Comparison of ENCODE assay signal across 8 mouse cellular contexts in the genomic region with DNA sequence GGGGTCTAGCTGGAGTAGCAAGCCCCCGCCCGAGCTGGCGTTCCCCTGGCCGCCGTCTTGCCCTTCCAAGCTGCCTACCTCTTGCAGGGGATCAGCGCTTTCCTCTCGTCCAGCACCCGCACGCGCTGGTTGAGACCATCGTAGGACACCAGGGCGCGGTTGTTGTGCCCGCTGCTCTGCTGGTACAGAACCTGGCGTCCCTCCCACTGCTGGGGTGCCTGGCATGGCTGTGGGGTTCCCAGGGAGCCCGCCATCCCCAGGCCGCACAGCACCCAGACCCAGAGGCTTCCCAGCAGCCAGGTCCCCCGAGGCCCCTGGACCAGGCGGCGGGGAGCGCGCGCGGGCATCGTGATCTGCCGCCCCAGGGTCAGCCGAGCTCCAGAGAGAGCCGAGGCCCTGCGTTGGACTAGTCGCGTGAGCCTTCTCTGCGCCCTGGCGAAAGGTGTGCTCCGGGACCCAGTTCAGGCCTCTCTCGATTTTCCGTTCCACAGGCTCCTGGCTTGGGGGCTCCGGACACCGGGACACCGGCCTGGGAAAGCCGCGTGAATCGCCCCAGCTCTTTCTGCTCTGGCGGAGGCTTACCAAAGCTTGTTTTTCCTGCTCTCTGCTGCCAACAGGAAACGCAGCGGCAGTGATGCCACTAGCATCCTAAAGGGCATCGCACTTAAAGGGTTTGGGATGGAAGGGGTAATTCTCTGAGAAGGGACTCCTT. TPM values are rescaled to one million over a fixed set of nuclear protein-coding genes. Genes with fewer than 3 reads are reported as not detected.
A peak's percentile ranks its signal among the peaks of the same experiment; 100 is the strongest.
DNase-seq lines count a peak whose midpoint lies in the region; ATAC-seq and TF ChIP-seq lines count a peak whose summit lies in the region.

Gene Epdr1, minus strand, starts transcription at position 712 of the 712 bp plus-strand sequence.

- H3K9ac ChIP-seq in heart, embryonic 13.5 days, result peak within 1 kb of the TSS; percentile 92
- H3K9ac ChIP-seq in kidney, postnatal 0 days (ENCODE audit: low read depth, low read length), result peak within 1 kb of the TSS; percentile 61
- H3K9ac ChIP-seq in liver, embryonic 13.5 days, result peak within 1 kb of the TSS; percentile 89
- peak within 1 kb of the TSS; percentile 92 for H3K9ac ChIP-seq in neural tube, embryonic 11.5 days (ENCODE audit: low read length)

- no peak for TF ChIP-seq POLR2A in testis, adult 2 months (IDR thresholded peaks at IDR 0.05; ENCODE audit: control insufficient read depth, low read depth, low read length)

- no peaks in the 10 kb centered on the region for H3K36me3 ChIP-seq in heart, embryonic 13.5 days
- no peaks in the 10 kb centered on the region for H3K36me3 ChIP-seq in kidney, postnatal 0 days (ENCODE audit: insufficient read depth, low read length)
- no peaks in the 10 kb centered on the region for H3K36me3 ChIP-seq in liver, embryonic 13.5 days
- no peaks in the 10 kb centered on the region for H3K36me3 ChIP-seq in neural tube, embryonic 11.5 days (ENCODE audit: control insufficient read depth, insufficient read depth, low read length)
- H3K36me3 ChIP-seq in testis, adult 2 months (ENCODE audit: control insufficient read depth, insufficient read depth, low read length), result no peaks in the 10 kb centered on the region

- peak within 1 kb of the TSS; percentile 69 for H3K4me3 ChIP-seq in brown adipose tissue, adult 24 weeks (ENCODE audit: insufficient read depth, low read depth, low read length)
- H3K4me3 ChIP-seq in heart, embryonic 13.5 days, result peak within 1 kb of the TSS; percentile 87
- peak within 1 kb of the TSS; percentile 50 for H3K4me3 ChIP-seq in kidney, postnatal 0 days (replicated peaks; ENCODE audit: low read depth, low read length)
- peak within 1 kb of the TSS; percentile 80 for H3K4me3 ChIP-seq in liver, embryonic 13.5 days (replicated peaks)
- H3K4me3 ChIP-seq in neural tube, embryonic 11.5 days (ENCODE audit: low read depth, low read length), result peak within 1 kb of the TSS; percentile 75
- peak within 1 kb of the TSS; percentile 44 for H3K4me3 ChIP-seq in testis, adult 2 months (ENCODE audit: control insufficient read depth, low read depth, low read length)

- peak; percentile 58; the same call in 1 of the 2 replicates for ATAC-seq in heart, embryonic 13.5 days (ENCODE audit: extremely low read depth, insufficient number of reproducible peaks, low FRiP score, low TSS enrichment)
- ATAC-seq in kidney, postnatal 0 days (replicated peaks; ENCODE audit: low FRiP score, low read depth), result peak; percentile 84
- peak; percentile 74 for ATAC-seq in liver, embryonic 13.5 days (ENCODE audit: low read depth)
- ATAC-seq in neural tube, embryonic 11.5 days (ENCODE audit: insufficient read depth, low FRiP score, low TSS enrichment), result peak; percentile 78

- no peak within 1 kb of the TSS for H3K27ac ChIP-seq in brown adipose tissue, adult 24 weeks (replicated peaks; ENCODE audit: low read depth, low read length)
- H3K27ac ChIP-seq in heart, embryonic 13.5 days (replicated peaks), result peak within 1 kb of the TSS; percentile 82
- H3K27ac ChIP-seq in kidney, postnatal 0 days, result peak within 1 kb of the TSS; percentile 27; the same call in 1 of the 2 replicates
- H3K27ac ChIP-seq in liver, embryonic 13.5 days, result peak within 1 kb of the TSS; percentile 78
- H3K27ac ChIP-seq in neural tube, embryonic 11.5 days (ENCODE audit: low read depth, low read length), result peak within 1 kb of the TSS; percentile 49; the same call in 1 of the 2 replicates
- H3K27ac ChIP-seq in testis, adult 2 months (ENCODE audit: control insufficient read depth, insufficient read depth, low read depth, low read length), result no peak within 1 kb of the TSS

- H3K4me1 ChIP-seq in brown adipose tissue, adult 24 weeks (ENCODE audit: control insufficient read depth, insufficient read depth, insufficient read length, low read length), result peaks cover 2% of the 10 kb centered on the region; the same call in 1 of the 2 replicates
- peaks cover 17% of the 10 kb centered on the region for H3K4me1 ChIP-seq in heart, embryonic 13.5 days
- peaks cover 4% of the 10 kb centered on the region for H3K4me1 ChIP-seq in kidney, postnatal 0 days (replicated peaks; ENCODE audit: insufficient read depth, low read length)
- H3K4me1 ChIP-seq in liver, embryonic 13.5 days (replicated peaks), result peaks cover 38% of the 10 kb centered on the region
- peaks cover 4% of the 10 kb centered on the region; the same call in 1 of the 2 replicates for H3K4me1 ChIP-seq in neural tube, embryonic 11.5 days (ENCODE audit: control insufficient read depth, insufficient read depth, low read length)
- peaks cover 10% of the 10 kb centered on the region for H3K4me1 ChIP-seq in testis, adult 2 months (ENCODE audit: control insufficient read depth, insufficient read depth, low read length)

- H3K9me3 ChIP-seq in heart, embryonic 13.5 days, result no peaks in the 10 kb centered on the region
- no peaks in the 10 kb centered on the region for H3K9me3 ChIP-seq in kidney, postnatal 0 days (replicated peaks; ENCODE audit: low read length)
- no peaks in the 10 kb centered on the region for H3K9me3 ChIP-seq in liver, embryonic 13.5 days (replicated peaks)
- no peaks in the 10 kb centered on the region for H3K9me3 ChIP-seq in neural tube, embryonic 11.5 days (ENCODE audit: control insufficient read depth, low read length)

- peak within 1 kb of the TSS; percentile 92 for H3K4me2 ChIP-seq in heart, embryonic 13.5 days
- peak within 1 kb of the TSS; percentile 90 for H3K4me2 ChIP-seq in kidney, postnatal 0 days (ENCODE audit: low read length)
- H3K4me2 ChIP-seq in liver, embryonic 13.5 days, result peak within 1 kb of the TSS; percentile 93
- peak within 1 kb of the TSS; percentile 90 for H3K4me2 ChIP-seq in neural tube, embryonic 11.5 days (ENCODE audit: low read depth)

- DNase-seq in CD4-positive helper T cell, adult 2 months (ENCODE audit: low read depth, low spot score), result peak; percentile 20
- peak; percentile 49 for DNase-seq in fibroblast of lung, adult 2 months (ENCODE audit: low read depth)
- peak; percentile 91 for DNase-seq in kidney, postnatal 0 days (ENCODE audit: low spot score)
- peak; percentile 51 for DNase-seq in liver, embryonic 13.5 days
- DNase-seq in neural tube, embryonic 11.5 days (ENCODE audit: low spot score), result peak; percentile 81

- peak; percentile 74 for TF ChIP-seq CTCF in kidney, postnatal 0 days (IDR thresholded peaks at IDR 0.05; ENCODE audit: low read depth)
- peak; percentile 44; the same call in 1 of the 2 replicates for TF ChIP-seq CTCF in testis, adult 2 months (IDR thresholded peaks at IDR 0.05; ENCODE audit: control insufficient read depth, insufficient read depth, insufficient replicate concordance, low read depth, low read length)

- WGBS in heart, embryonic 13.5 days, result under 1% methylated on average over 46 of the region's 46 CpGs
- under 1% methylated on average over 46 of the region's 46 CpGs for WGBS in kidney, postnatal 0 days
- WGBS in liver, embryonic 13.5 days (ENCODE audit: insufficient replicate concordance), result under 1% methylated on average over 46 of the region's 46 CpGs
- WGBS in neural tube, embryonic 11.5 days, result under 1% methylated on average over 46 of the region's 46 CpGs

- peaks cover 22% of the 10 kb centered on the region for H3K27me3 ChIP-seq in heart, embryonic 13.5 days (replicated peaks)
- 0 out of 2 replicates have a peak, but pooled peaks cover 10% of the 10 kb centered on the region for H3K27me3 ChIP-seq in kidney, postnatal 0 days (ENCODE audit: insufficient read depth, low read length)
- peaks cover 15% of the 10 kb centered on the region for H3K27me3 ChIP-seq in liver, embryonic 13.5 days
- 0 out of 2 replicates have a peak, but pooled peaks cover 8% of the 10 kb centered on the region for H3K27me3 ChIP-seq in neural tube, embryonic 11.5 days (ENCODE audit: control insufficient read depth, insufficient read depth, low read length)
- no peaks in the 10 kb centered on the region for H3K27me3 ChIP-seq in testis, adult 2 months (ENCODE audit: control insufficient read depth, insufficient read depth, low read length)

RNA-seq across cellular contexts. Expression of gene Epdr1, which starts in this region (rescaled TPM):
- 5.4 and 8.3 TPM in 2 replicates for polyA plus RNA-seq in brown adipose tissue, adult 24 weeks (2012; ENCODE audit: insufficient read depth, insufficient read length, missing spikeins)
- 30.5 and 35.5 TPM in 2 replicates for polyA plus RNA-seq in heart, embryonic 13.5 days (2015; fragmentation: Nextera tagmentation; extraction: Ambion mirVana)
- polyA plus RNA-seq in kidney, postnatal 0 days (2015; fragmentation: Nextera tagmentation; extraction: Ambion mirVana), result 30.1 and 32.3 TPM in 2 replicates
- 21.5 and 24.8 TPM in 2 replicates for polyA plus RNA-seq in liver, embryonic 13.5 days (2015; fragmentation: Nextera tagmentation; extraction: Ambion mirVana)
- 16.2 and 16.7 TPM in 2 replicates for polyA plus RNA-seq in neural tube, embryonic 11.5 days (2014; fragmentation: Nextera tagmentation; extraction: Ambion mirVana)
- 0.41 and 0.56 TPM in 2 replicates for polyA plus RNA-seq in testis, adult 2 months (2012; rRNA removed)

Comparison
In these comparisons a context has a peak if more than half of its experiments do, and no peak if none do; other contexts are left out.
1. DNase-seq: peak in every context shown above with its lines; median percentile 91 in kidney, postnatal 0 days; 81 in neural tube, embryonic 11.5 days; 51 in liver, embryonic 13.5 days; 49 in fibroblast of lung, adult 2 months; 20 in CD4-positive helper T cell, adult 2 months.
2. H3K27ac ChIP-seq: peak in heart, embryonic 13.5 days (single experiment), kidney, postnatal 0 days (single experiment), liver, embryonic 13.5 days (single experiment) and neural tube, embryonic 11.5 days (single experiment); none in brown adipose tissue, adult 24 weeks (single experiment) and testis, adult 2 months (single experiment).
3. Peak in every context shown above with its lines, with median percentiles within 50 percentile points of each other: H3K4me3 ChIP-seq, ATAC-seq, H3K4me2 ChIP-seq and H3K9ac ChIP-seq.